Mouse (Mus musculus) cerebellum, adult 2 months (tissue): Measurements from ENCODE around the gene Prim2.

ENCODE experiments used
- CTCF ChIP-seq: fragments of 200-500 bp; IDR thresholded peaks from 2 replicates; pipeline ENCODE4 v1.5.1; 2011; ENCODE audit warnings: low read depth, mild to moderate bottlenecking, control low read depth, low read length, moderate library complexity, borderline replicate concordance; ENCODE audit not compliant: insufficient read depth
- POLR2A ChIP-seq: fragments of 200-500 bp; IDR thresholded peaks from 2 replicates; pipeline ENCODE4 v1.6.1; 2011; ENCODE audit warnings: low read length, control low read depth, borderline replicate concordance; ENCODE audit not compliant: insufficient read depth

DNA sequence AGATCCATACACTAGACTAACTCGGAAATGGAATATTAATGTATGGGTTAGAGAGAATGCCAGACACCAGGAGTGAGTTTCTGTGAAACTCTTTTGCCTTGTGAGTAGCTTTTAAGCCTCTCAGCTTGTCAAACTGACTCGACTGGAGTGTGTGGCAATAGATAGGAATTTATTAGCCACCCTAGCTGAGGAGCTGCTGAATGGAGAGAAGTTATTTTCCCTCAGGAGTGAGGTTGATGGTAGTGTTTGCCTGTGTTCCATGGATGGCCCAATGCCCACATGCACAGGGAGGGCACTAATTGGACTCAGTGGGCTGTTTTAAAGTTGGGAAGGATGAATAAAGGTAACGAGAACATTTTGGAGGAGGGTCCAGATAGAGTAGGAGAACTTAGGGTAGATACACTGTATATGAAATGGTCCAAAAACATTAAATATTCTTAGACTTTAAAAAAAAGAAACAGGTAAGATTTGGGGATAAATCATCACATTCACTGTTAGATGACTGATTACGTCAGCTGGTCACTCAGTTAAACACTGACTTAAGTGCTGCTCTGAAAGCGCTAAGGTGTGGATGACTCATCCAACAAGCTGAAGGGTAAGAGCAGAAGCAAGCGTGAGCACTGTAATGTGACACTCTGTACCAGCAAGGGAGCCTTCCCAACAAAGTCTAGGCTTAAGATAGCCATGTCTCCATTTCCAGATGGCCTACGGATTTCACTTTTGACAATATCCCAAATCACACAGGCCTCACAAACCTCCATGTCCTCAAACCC lies 85.6 kb downstream of the Prim2 start:
- TF ChIP-seq CTCF (no peak), POLR2A (no peak)
